Mouse (Mus musculus) limb, embryonic 15.5 days (tissue): Measurements from ENCODE around the gene Shisa2. TPM values are rescaled to one million over a fixed set of nuclear protein-coding genes. Genes with fewer than 3 reads are reported as not detected.
A peak's percentile ranks its signal among the peaks of the same experiment; 100 is the strongest.
"Not testable (repeated sequence)": the region's sequence is repeated elsewhere in the genome, so short reads cannot be mapped to it uniquely, and the experiment has no call there.

Source experiments
- ATAC-seq: fragments of 200-750 bp; cut with Nextera tagmentation; 2 replicates; pipeline ENCODE4 v1.8.0; 2017; ENCODE audit warnings: low read depth, moderate TSS enrichment; ENCODE audit not compliant: insufficient number of reproducible peaks, low FRiP score, low TSS enrichment
- H3K27ac ChIP-seq: fragments of 300-500 bp; sonication (generic); 2 replicates; pipeline ENCODE4 v1.5.1; 2015; ENCODE audit warnings: moderate library complexity, mild to moderate bottlenecking, inconsistent platforms
- H3K27me3 ChIP-seq: fragments of 300-500 bp; sonication (generic); 2 replicates; pipeline ENCODE4 v1.6.1; 2015; ENCODE audit warnings: inconsistent platforms
- H3K36me3 ChIP-seq: fragments of 300-500 bp; sonication (generic); 2 replicates; pipeline ENCODE4 v1.6.1; 2015; ENCODE audit warnings: inconsistent platforms
- H3K4me1 ChIP-seq: fragments of 300-500 bp; sonication (generic); 2 replicates; pipeline ENCODE4 v1.6.1; 2015; ENCODE audit warnings: inconsistent platforms
- H3K4me2 ChIP-seq: fragments of 300-500 bp; sonication (generic); 2 replicates; pipeline ENCODE4 v1.6.1; 2015; ENCODE audit warnings: mild to moderate bottlenecking, inconsistent platforms
- H3K4me3 ChIP-seq: fragments of 300-500 bp; sonication (generic); 2 replicates; pipeline ENCODE4 v1.5.1; 2015; ENCODE audit warnings: mild to moderate bottlenecking, inconsistent platforms
- H3K9ac ChIP-seq: fragments of 300-500 bp; sonication (generic); 2 replicates; pipeline ENCODE4 v1.6.1; 2015; ENCODE audit warnings: inconsistent platforms
- H3K9me3 ChIP-seq: fragments of 300-500 bp; sonication (generic); 2 replicates; pipeline ENCODE4 v1.6.1; 2016; ENCODE audit warnings: inconsistent platforms
- WGBS: fragments of 180-500 bp; shearing (Covaris S2); methylation state at CpG from one replicate; pipeline ENCODE4 v1.1.7; 2015; 5-methylcytosine and 5-hydroxymethylcytosine counted together
- polyA plus RNA-seq: library from polyadenylated mRNA; unstranded; fragments of >200 nt; fragmentation: Nextera tagmentation; extraction: Ambion mirVana; gene quantifications from 2 replicates; pipeline ENCODE4 v1.2.1, GENCODE M21; 2015

Gene Shisa2
- polyA plus RNA-seq, 1 experiment from 2014 or later = 27.6 TPM

DNA sequence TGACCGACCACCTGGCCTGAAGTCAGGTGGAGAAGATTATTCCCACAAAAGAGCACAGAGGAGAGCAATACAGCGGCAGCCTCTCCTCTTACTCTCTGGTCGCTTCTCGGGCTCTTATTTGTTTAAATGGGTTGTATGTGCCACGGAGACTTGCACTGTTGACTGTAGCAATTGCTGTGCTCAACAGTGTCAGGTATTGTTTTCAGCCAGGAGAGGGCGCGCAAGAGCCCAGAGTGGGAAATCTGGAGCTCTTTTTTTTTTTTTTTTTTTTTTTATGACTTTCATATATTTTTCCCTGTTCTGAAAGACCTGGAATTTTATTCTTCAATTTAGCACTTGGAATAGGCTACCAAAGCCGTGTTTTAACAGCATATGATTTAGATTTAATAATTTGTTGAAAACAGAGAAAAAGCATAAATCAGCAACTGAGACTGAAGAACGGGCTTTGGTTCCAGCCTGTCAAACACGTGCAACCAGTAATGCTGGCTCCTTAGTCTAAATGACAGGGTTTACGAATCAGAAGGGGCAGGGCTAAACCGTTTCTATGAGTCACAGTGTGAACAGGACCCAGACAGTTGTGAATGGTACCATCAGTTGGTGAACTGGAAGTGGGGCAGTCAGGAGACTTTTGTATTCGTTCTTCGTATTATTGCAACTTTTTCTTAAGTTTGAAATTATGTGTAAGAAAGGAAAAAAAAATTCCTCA is 12.0 kb upstream of the Shisa2 start:
- H3K36me3 ChIP-seq = no peaks in the 10 kb centered on the region
- H3K9me3 ChIP-seq = no peaks in the 10 kb centered on the region
- H3K27ac ChIP-seq = no peak overlapping the region
- no peak overlapping the region for H3K9ac ChIP-seq
- no peak overlapping the region for H3K4me2 ChIP-seq
- H3K4me3 ChIP-seq = no peak overlapping the region
- H3K27me3 ChIP-seq = peaks cover 8% of the 10 kb centered on the region; the same call in 1 of the 2 replicates
- ATAC-seq = no peak
- 40% methylated on average over 14 of the region's 14 CpGs for WGBS
- peaks cover 2% of the 10 kb centered on the region; the same call in 1 of the 2 replicates for H3K4me1 ChIP-seq

DNA sequence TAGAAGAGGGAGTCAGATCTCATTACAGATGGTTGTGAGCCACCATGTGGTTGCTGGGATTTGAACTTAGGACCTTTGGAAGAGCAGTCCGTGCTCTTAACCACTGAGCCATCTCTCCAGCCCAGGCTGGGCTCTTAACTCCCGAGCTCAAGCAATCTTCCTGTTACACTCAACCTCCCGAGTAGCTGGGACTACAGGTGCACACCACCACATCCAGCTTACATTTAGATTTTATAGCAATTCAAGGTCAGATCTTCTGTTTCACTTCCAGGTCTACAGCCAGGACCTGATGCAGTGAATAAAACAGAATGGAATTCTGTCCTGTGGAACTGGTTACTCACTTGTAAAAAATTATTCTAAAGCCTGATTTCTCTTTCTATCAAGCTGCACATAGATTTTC is 11.0 kb upstream of the Shisa2 start:
- WGBS = 65% methylated on average over 3 of the region's 3 CpGs
- not testable (repeated sequence) for ATAC-seq, H3K27me3 ChIP-seq, H3K4me2 ChIP-seq, H3K4me1 ChIP-seq, H3K9me3 ChIP-seq, H3K9ac ChIP-seq, H3K36me3 ChIP-seq, H3K27ac ChIP-seq, H3K4me3 ChIP-seq

DNA sequence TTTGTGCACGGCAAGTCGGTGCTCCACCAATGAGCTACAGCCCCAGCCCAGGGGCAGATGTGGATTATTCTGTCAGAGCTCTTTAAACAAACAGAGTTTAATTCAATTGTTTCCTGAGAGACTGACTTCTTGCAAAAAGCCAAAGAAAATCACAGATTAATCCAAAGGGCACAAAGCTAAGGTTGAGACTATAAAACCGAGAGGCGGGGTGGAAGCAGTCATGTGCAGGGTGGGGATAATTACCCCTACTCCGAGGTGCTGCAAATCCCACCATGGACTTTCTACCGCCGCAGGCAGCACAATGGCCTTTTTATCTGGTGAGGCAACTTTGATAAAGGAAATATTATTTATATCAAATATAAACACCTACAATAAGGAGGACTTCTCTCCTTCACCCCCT is 8.3 kb upstream of the Shisa2 start:
- H3K27me3 ChIP-seq = peaks cover 8% of the 10 kb centered on the region; the same call in 1 of the 2 replicates
- no peak overlapping the region for H3K27ac ChIP-seq
- no peak for ATAC-seq
- no peak overlapping the region for H3K4me3 ChIP-seq
- H3K9ac ChIP-seq = no peak overlapping the region
- H3K36me3 ChIP-seq = no peaks in the 10 kb centered on the region
- no peak overlapping the region for H3K4me2 ChIP-seq
- WGBS = 41% methylated on average over 7 of the region's 7 CpGs
- H3K9me3 ChIP-seq = no peaks in the 10 kb centered on the region
- peaks cover 2% of the 10 kb centered on the region; the same call in 1 of the 2 replicates for H3K4me1 ChIP-seq

DNA sequence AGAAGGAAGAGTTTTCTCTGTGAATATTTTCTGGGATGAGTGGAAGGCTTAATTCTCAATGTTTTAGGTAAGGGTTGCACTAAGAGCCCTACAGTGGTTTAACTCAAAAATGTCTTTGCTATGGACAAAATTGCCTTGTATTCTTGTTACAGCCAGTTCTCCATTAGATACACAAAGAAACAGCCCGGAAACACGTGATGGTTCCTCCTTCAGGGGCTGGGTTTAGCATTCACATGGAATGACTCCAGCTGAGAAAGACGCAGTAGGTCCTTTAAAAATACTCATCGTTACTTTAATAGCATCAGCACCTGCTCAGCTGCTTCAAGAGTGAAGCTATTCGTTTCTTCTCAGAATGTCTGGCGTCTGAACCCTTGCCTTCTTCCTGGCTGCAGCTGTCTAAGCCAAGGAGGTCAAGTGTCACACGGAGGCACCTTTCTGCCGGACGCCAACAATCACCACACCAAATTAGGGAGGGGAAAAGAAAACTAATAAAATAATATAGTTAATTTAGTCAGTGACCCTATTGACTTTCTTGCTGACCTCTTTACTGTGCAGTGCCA is 702 bp upstream of the Shisa2 start:
- H3K27me3 ChIP-seq = peaks cover 25% of the 10 kb centered on the region
- 21% methylated on average over 9 of the region's 9 CpGs for WGBS
- peak overlapping the region; percentile 91 for H3K4me2 ChIP-seq
- peaks cover 39% of the 10 kb centered on the region for H3K4me1 ChIP-seq
- H3K9ac ChIP-seq = no peak overlapping the region
- H3K36me3 ChIP-seq = no peaks in the 10 kb centered on the region
- ATAC-seq = no peak
- no peaks in the 10 kb centered on the region for H3K9me3 ChIP-seq
- H3K27ac ChIP-seq = peak overlapping the region; percentile 89; the same call in 1 of the 2 replicates
- H3K4me3 ChIP-seq = no peak overlapping the region

DNA sequence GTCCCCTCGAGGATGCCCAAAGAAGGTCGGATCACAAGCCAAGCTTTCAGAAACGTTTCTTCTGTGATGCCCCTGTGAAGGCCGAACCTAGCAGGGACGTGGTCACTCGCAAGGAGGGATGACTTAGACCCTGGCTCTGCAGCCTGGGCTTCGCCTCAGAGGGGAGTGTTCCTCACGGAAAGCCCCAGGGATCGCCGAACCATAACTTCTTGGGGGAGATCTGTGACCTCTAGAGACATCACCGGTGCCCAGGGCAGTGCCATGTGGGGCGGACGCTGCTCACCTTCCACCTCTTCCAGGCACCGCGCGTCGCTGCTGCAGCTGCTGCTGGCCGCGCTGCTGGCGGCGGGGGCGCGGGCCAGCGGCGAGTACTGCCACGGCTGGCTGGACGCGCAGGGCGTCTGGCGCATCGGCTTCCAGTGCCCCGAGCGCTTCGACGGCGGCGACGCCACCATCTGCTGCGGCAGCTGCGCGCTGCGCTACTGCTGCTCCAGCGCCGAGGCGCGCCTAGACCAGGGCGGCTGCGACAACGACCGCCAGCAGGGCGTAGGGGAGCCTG is 777 bp downstream of the Shisa2 start:
- H3K4me3 ChIP-seq = peak overlapping the region; percentile 67
- H3K36me3 ChIP-seq = peaks cover 6% of the 10 kb centered on the region
- WGBS = 0% methylated on average over 51 of the region's 51 CpGs
- no peak for ATAC-seq
- peaks cover 42% of the 10 kb centered on the region for H3K4me1 ChIP-seq
- peak overlapping the region; percentile 91 for H3K4me2 ChIP-seq
- peak overlapping the region; percentile 63 for H3K9ac ChIP-seq
- H3K27ac ChIP-seq = peak overlapping the region; percentile 89
- H3K27me3 ChIP-seq = peaks cover 25% of the 10 kb centered on the region
- H3K9me3 ChIP-seq = no peaks in the 10 kb centered on the region

DNA sequence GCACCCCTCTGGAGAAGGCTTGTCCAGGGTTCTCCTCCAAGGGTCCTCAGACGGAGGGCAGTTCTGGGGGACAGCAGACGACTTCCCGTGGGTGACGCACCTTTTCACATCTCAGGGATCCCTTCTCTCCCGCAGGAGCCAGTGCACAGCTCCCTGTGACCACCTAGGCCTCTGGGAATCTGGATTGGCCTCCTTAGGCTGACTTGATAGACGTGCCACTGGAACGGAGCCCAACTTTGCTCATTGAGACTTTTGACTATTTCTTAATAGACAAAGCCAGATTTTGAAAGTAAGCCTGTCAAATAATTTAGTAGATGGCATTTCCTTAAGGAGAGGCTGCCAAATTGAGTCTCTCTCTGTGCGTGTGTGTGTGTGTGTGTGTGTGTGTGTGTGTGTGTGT is 1.6 kb downstream of the Shisa2 start:
- Histone ChIP-seq H3K4me2 (peak overlapping the region; percentile 91), H3K4me3 (peak overlapping the region; percentile 67), H3K4me1 (peaks cover 42% of the 10 kb centered on the region), H3K36me3 (peaks cover 6% of the 10 kb centered on the region), H3K9ac (peak overlapping the region; percentile 63; the same call in 1 of the 2 replicates), H3K27ac (peak overlapping the region; percentile 89), H3K27me3 (peaks cover 25% of the 10 kb centered on the region), H3K9me3 (no peaks in the 10 kb centered on the region)
- no peak for ATAC-seq
- 16% methylated on average over 8 of the region's 8 CpGs for WGBS

DNA sequence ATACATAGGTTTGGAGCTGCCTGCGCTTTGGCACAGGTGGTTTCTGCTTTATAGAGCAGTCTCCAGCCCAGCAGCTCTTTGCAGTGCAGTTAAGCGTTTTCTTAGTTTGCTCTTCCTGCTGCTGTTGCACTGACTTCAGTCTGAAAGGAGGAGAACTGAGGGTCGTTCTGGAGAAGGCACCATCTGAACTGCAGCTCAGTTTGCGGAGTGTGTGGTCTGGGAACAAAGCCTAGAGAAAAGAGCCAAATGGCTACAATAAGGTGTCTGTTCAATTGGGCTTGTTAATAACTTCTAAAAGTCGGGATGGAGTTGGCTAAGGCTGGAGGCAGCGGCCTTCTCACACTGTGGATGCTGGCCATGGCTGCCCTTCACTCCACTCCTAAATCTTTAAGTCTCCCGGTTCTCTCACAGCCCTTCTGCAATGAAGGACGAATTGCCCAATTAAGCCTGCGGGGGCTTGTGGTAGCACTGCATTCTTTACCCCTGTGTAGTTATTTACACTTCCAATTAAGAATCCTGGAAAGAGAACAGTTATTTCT is 2.1 kb downstream of the Shisa2 start:
- H3K4me2 ChIP-seq = peak overlapping the region; percentile 91
- peaks cover 22% of the 10 kb centered on the region for H3K27me3 ChIP-seq
- H3K4me1 ChIP-seq = peaks cover 42% of the 10 kb centered on the region
- H3K36me3 ChIP-seq = peaks cover 6% of the 10 kb centered on the region
- H3K9me3 ChIP-seq = no peaks in the 10 kb centered on the region
- ATAC-seq = no peak
- H3K4me3 ChIP-seq = peak overlapping the region; percentile 67
- H3K9ac ChIP-seq = 0 out of 2 replicates have a peak overlapping the region, but pooled peaks have one; percentile 14
- peak overlapping the region; percentile 89 for H3K27ac ChIP-seq
- 15% methylated on average over 9 of the region's 9 CpGs for WGBS

DNA sequence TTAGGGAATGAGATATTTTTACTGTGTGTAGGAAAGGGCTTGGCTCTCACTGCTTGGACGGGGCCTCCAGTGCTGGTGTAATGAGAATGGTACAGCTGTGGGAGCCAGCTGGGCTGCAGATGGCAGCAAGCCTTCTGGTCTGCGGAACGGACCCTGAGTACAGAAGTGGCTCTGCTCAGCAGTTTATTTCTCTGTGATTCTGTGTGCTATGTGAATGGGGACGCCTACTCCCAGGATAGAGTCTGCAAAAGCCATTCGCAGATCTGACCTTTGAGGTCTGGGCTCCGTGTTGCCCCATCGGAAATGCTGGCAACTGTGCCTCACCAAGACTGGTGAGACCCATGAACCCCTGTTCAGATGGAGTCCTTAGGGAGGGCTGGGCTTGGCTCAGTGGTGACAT is 2.7 kb downstream of the Shisa2 start:
- Histone ChIP-seq H3K36me3 (peaks cover 6% of the 10 kb centered on the region), H3K4me3 (peak overlapping the region; percentile 67), H3K27ac (no peak overlapping the region; the same call in 1 of the 2 replicates), H3K4me2 (peak overlapping the region; percentile 91), H3K27me3 (peaks cover 18% of the 10 kb centered on the region), H3K9ac (no peak overlapping the region), H3K4me1 (peaks cover 42% of the 10 kb centered on the region), H3K9me3 (no peaks in the 10 kb centered on the region)
- ATAC-seq = no peak; the same call in 1 of the 2 replicates
- 22% methylated on average over 7 of the region's 7 CpGs for WGBS

DNA sequence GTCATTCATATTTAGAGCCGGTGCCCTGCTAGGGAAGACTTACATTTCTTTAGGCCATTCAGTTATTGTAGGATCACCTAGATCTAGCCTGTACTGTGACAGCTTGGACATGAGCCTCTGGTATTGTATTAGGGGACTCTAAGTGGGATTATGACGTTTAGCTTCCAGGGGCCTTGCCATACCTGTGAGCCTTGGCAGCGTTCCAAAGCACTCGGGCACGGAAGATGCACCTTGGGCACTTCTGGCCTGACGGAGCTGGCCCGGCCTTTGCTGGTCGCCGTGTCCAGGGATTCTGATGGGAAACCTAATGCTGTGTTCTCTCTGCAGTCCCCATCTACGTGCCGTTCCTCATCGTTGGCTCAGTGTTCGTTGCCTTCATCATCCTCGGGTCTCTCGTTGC is 4.2 kb downstream of the Shisa2 start:
- WGBS = 80% methylated on average over 15 of the region's 15 CpGs
- no peak overlapping the region for H3K27ac ChIP-seq
- no peaks in the 10 kb centered on the region for H3K9me3 ChIP-seq
- ATAC-seq = no peak
- H3K4me1 ChIP-seq = peaks cover 39% of the 10 kb centered on the region
- H3K4me3 ChIP-seq = no peak overlapping the region
- H3K9ac ChIP-seq = no peak overlapping the region
- no peak overlapping the region for H3K4me2 ChIP-seq
- H3K36me3 ChIP-seq = peaks cover 6% of the 10 kb centered on the region
- peaks cover 14% of the 10 kb centered on the region; the same call in 1 of the 2 replicates for H3K27me3 ChIP-seq

DNA sequence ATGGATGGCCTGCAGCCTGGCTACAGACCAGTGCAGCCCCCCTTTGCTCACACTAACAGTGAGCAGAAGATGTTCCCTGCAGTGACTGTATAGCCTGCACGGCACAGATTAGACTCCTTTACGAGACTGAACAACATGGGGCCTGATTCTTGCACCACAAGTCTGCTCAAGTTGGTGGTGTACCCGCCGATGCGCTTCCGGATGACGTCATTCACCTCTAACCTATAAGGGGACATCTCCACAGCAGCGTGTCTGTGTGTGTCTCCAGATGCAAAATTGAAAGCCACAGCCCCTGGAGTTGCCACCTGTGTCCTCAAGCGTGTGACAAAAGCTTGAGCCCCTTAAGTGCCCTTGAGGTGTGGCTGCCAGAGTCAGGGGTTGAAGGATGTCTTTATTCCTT is 5.0 kb downstream of the Shisa2 start:
- H3K36me3 ChIP-seq = peaks cover 6% of the 10 kb centered on the region
- WGBS = 89% methylated on average over 9 of the region's 9 CpGs
- H3K27me3 ChIP-seq = peaks cover 10% of the 10 kb centered on the region; the same call in 1 of the 2 replicates
- no peak overlapping the region for H3K27ac ChIP-seq
- ATAC-seq = no peak
- H3K9ac ChIP-seq = no peak overlapping the region
- H3K4me3 ChIP-seq = no peak overlapping the region
- no peaks in the 10 kb centered on the region for H3K9me3 ChIP-seq
- H3K4me1 ChIP-seq = peaks cover 31% of the 10 kb centered on the region
- no peak overlapping the region for H3K4me2 ChIP-seq

DNA sequence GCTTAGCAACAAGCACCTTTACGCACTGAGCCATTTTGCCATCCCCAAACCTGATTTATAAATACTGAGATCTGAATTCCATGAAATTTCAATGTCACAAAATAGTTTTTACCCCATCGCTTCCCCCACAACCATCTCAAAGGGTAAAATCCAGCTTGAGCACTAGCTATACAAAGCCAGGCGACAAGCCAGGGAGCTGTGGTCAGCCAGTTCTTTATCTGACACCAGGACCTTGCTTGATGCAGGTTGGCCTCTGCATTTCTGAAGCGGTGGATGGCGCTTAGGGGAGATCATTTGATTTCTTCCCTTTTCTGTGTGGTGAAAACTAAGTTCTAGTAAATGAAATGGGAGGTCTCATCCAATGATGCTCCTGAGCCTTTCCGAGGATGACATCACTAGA is 7.0 kb downstream of the Shisa2 start:
- ATAC-seq = no peak
- H3K9ac ChIP-seq = no peak overlapping the region

More for the DNA sequence above, 7.0 kb downstream of the Shisa2 start:
- Histone ChIP-seq H3K27ac (no peak overlapping the region), H3K4me2 (no peak overlapping the region), H3K27me3 (no peaks in the 10 kb centered on the region), H3K4me1 (peaks cover 14% of the 10 kb centered on the region), H3K4me3 (no peak overlapping the region), H3K36me3 (peaks cover 6% of the 10 kb centered on the region), H3K9me3 (no peaks in the 10 kb centered on the region)
- 87% methylated on average over 6 of the region's 6 CpGs for WGBS
